Mouse (Mus musculus) kidney, postnatal 0 days (tissue): ENCODE results near the gene Adarb2. TPM values are rescaled to one million over a fixed set of nuclear protein-coding genes. Genes with fewer than 3 reads are reported as not detected.
A peak's percentile ranks its signal among the peaks of the same experiment; 100 is the strongest.

Experiments
- ATAC-seq: fragments of 200-750 bp; cut with Nextera tagmentation; replicated peaks from 2 replicates; pipeline ENCODE4 v1.8.0; 2017; ENCODE audit warnings: low read depth, moderate number of reproducible peaks, moderate TSS enrichment, moderate library complexity; ENCODE audit not compliant: low FRiP score
- DNase-seq: peaks from one replicate; pipeline ENCODE4 v3.0.0-alpha.2; 2016; ENCODE audit warnings: low spot score
- H3K27ac ChIP-seq: fragments of 300-500 bp; sonication (generic); 2 replicates; pipeline ENCODE4 v1.5.1; 2014; ENCODE audit warnings: mild to moderate bottlenecking
- H3K27me3 ChIP-seq: fragments of 300-500 bp; sonication (generic); 2 replicates; pipeline ENCODE4 v1.6.1; 2014; ENCODE audit warnings: low read length, mixed read lengths; ENCODE audit not compliant: insufficient read depth
- H3K36me3 ChIP-seq: fragments of 300-500 bp; sonication (generic); 2 replicates; pipeline ENCODE4 v1.6.1; 2014; ENCODE audit warnings: low read length, mixed read lengths; ENCODE audit not compliant: insufficient read depth
- H3K4me1 ChIP-seq: fragments of 300-500 bp; sonication (generic); replicated peaks from 2 replicates; pipeline ENCODE4 v1.6.1; 2014; ENCODE audit warnings: antibody characterized with exemption, low read length, mixed read lengths; ENCODE audit not compliant: insufficient read depth
- H3K4me2 ChIP-seq: fragments of 300-500 bp; sonication (generic); 2 replicates; pipeline ENCODE4 v1.6.1; 2014; ENCODE audit warnings: mild to moderate bottlenecking, low read length, moderate library complexity, mixed read lengths
- H3K4me3 ChIP-seq: fragments of 300-500 bp; sonication (generic); replicated peaks from 2 replicates; pipeline ENCODE4 v1.5.1; 2014; ENCODE audit warnings: low read depth, low read length
- H3K9ac ChIP-seq: fragments of 300-500 bp; sonication (generic); 2 replicates; pipeline ENCODE4 v1.6.1; 2014; ENCODE audit warnings: low read depth, low read length
- H3K9me3 ChIP-seq: fragments of 300-500 bp; sonication (generic); replicated peaks from 2 replicates; pipeline ENCODE4 v1.6.1; 2016; ENCODE audit warnings: low read length, inconsistent platforms, mixed read lengths
- CTCF ChIP-seq: IDR thresholded peaks from 2 replicates; pipeline ENCODE4 v1.5.1; 2016; ENCODE audit warnings: antibody characterized with exemption, low read depth, mild to moderate bottlenecking, moderate library complexity
- WGBS: fragments of 180-500 bp; shearing (Covaris S2); extraction: QIAGEN DNeasy Blood & Tissue Kit; methylation state at CpG from one replicate; pipeline ENCODE4 v1.1.7; 2014; 5-methylcytosine and 5-hydroxymethylcytosine counted together
- polyA plus RNA-seq: library from polyadenylated mRNA; unstranded; fragments of >200 nt; fragmentation: Nextera tagmentation; extraction: Ambion mirVana; gene quantifications from 2 replicates; pipeline ENCODE4 v1.2.1, GENCODE M21; 2015

Adarb2 gene
- polyA plus RNA-seq, 1 experiment from 2014 or later: 0.08 TPM

DNA sequence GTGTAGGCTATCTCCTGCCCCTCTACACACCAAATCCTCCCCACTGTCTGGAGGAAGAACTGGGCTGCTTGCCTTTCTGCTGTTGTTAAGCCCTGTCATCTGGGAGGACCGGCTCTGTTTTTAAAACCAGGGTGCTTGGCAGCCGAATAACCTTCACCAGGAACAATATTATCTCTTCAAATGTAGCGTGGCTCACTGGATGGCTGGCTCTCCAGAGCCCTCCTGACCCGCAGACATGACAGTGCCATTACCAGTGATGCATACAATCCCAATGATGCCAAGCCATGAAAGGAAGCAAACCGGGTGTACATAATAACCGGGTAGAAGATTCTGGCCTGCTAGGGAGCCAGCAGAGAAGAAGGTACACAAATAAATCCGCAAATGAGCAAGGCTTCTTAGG lies 360.5 kb downstream of the Adarb2 start:
- Histone ChIP-seq H3K36me3 (no peaks in the 10 kb centered on the region), H3K9me3 (no peaks in the 10 kb centered on the region), H3K27ac (no peak overlapping the region), H3K27me3 (no peaks in the 10 kb centered on the region), H3K9ac (no peak overlapping the region), H3K4me3 (no peak overlapping the region), H3K4me2 (no peak overlapping the region), H3K4me1 (no peaks in the 10 kb centered on the region)
- ATAC-seq: no peak
- WGBS: 51% methylated on average over 7 of the region's 7 CpGs
- no peak for TF ChIP-seq CTCF
- DNase-seq: no peak

DNA sequence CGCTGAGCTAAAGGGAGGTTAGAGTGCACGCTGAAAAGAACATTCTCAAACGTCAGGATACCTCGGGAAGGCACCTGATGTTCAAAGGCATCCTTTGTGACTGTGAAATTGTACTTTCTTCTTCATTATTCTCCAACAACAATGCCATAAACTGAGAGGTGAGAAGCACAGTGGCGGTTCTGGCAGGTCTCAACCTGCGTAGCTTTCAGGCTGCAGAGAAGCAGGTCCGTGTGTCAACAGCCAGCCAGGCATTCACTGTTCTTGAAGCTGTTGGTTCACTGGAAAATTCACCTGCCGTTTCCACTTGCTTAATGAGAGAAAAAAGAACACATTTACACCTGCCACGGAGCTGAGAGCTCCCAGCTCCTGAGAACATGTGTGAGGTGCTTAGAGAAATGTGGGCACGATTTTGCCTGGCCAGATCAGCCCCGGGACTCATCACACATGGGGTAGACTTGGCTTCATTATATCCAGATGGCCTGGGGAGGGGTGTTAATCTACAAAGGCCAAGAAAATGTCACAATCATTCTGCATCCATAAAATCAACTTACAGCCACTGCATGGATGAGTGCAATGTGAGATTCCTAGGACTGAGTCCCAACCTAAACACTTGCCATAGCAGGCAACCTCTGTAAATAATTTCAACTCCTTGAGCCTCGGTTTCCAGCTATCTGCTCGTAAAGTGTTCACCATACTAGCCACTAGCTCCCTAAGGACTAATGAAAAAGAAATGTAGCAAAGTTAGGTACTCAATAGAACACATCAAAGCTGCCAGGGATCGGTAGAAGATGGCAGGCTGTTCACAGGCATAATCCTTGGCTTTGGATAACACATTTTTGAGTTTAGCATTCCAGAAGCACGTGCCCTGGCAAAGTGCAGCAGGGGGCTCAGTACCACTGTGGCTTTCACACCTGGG lies 364.7 kb downstream of the Adarb2 start:
- Histone ChIP-seq H3K9ac (no peak overlapping the region), H3K4me3 (no peak overlapping the region)
- no peak for ATAC-seq

DNA sequence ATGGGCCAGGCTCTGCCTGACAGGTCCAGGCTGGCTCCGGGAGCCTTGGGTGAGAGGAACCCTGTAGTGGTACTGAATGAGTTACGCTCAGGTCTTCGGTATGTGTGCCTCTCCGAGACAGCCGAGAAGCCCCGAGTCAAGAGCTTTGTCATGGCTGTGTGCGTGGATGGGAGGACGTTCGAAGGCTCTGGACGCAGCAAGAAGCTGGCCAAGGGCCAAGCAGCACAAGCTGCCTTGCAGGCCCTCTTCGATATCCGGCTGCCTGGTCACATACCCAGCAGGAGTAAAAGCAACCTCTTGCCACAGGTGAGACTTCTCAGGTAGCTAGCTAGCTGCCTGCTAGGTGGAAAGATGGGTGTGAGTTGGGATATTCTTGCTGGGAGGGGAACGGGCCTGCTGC lies 367.6 kb downstream of the Adarb2 start:
- no peak overlapping the region for H3K4me2 ChIP-seq
- WGBS: 80% methylated on average over 13 of the region's 13 CpGs
- no peak overlapping the region for H3K4me3 ChIP-seq
- TF ChIP-seq CTCF: no peak
- no peaks in the 10 kb centered on the region for H3K27me3 ChIP-seq
- H3K9me3 ChIP-seq: no peaks in the 10 kb centered on the region
- ATAC-seq (no peak), DNase-seq (no peak)
- no peaks in the 10 kb centered on the region for H3K4me1 ChIP-seq
- H3K36me3 ChIP-seq: no peaks in the 10 kb centered on the region
- H3K9ac ChIP-seq: no peak overlapping the region
- no peak overlapping the region for H3K27ac ChIP-seq

More for the DNA sequence above, 364.7 kb downstream of the Adarb2 start:
- no peaks in the 10 kb centered on the region for H3K36me3 ChIP-seq
- H3K27ac ChIP-seq: no peak overlapping the region
- H3K9me3 ChIP-seq: no peaks in the 10 kb centered on the region
- no peak for DNase-seq
- H3K27me3 ChIP-seq: no peaks in the 10 kb centered on the region
- no peak for TF ChIP-seq CTCF
- no peak overlapping the region for H3K4me2 ChIP-seq
- H3K4me1 ChIP-seq: no peaks in the 10 kb centered on the region
- 72% methylated on average over 15 of the region's 15 CpGs for WGBS

DNA sequence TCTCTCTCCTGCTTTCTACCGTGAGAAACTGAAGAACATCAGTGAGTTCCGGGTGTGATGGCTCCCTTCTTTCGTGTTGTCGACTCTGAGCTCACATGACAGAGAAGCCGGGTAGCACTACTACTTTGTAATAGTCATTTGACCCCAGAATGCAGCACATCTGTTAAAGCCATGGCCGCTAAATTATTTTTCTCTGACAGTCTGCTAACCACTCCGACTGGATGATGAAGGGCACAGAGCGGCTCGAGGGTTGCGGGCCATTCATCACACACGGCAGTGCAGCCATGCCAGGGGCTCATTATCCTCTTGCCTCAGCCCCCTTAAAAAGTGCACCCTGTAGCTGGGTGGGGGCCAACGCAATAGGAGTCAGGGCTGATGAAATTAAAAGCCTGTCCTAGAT lies 371.2 kb downstream of the Adarb2 start:
- H3K27ac ChIP-seq: no peak overlapping the region
- H3K9me3 ChIP-seq: no peaks in the 10 kb centered on the region
- no peaks in the 10 kb centered on the region for H3K27me3 ChIP-seq
- DNase-seq: peak; percentile 51
- TF ChIP-seq CTCF: no peak
- WGBS: 33% methylated on average over 12 of the region's 12 CpGs
- H3K4me2 ChIP-seq: no peak overlapping the region
- no peak overlapping the region for H3K9ac ChIP-seq
- 0 out of 2 replicates have a peak, but pooled peaks have one; percentile 33 for ATAC-seq
- H3K4me1 ChIP-seq: no peaks in the 10 kb centered on the region
- H3K4me3 ChIP-seq: no peak overlapping the region
- H3K36me3 ChIP-seq: no peaks in the 10 kb centered on the region

DNA sequence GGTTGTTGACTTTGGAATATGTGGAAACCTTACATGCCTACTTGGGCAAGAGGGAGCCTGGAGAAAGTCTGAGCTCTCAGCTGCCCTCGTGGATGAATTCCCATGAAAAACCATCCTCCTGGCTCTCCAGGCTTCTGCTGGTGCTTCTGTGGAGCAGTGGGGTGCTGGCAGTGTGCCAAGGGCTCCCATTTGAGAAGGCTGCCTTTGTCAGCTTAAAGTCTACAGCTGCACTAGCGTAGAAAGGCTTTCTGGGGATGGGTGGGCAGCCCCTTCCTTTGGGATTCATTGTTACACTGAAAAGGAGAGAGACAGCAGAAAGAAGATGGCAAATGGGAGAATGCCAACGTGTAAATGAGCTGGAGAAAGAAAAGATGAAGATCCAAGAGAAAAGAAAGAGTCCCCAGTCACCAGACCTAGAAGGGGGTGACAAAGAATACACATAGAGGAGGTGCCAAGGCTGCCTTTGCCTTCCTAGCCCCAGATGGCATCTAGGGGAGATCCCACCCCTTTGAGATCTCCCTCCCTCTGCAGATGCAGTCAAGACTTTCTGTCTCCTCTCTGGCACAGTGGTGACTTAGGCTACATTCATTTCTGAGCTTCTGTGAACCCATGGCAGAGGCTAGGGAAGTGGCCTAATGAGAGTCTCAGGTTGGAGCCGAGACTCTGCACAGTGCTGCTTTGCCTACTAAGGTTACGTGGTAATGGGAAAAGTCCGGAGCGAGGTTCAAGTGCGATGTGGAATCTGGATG lies 381.8 kb downstream of the Adarb2 start:
- Histone ChIP-seq H3K9me3 (no peaks in the 10 kb centered on the region), H3K9ac (no peak overlapping the region), H3K4me1 (no peaks in the 10 kb centered on the region), H3K4me2 (no peak overlapping the region), H3K36me3 (no peaks in the 10 kb centered on the region), H3K27ac (no peak overlapping the region), H3K4me3 (no peak overlapping the region), H3K27me3 (no peaks in the 10 kb centered on the region)
- no peak for ATAC-seq
- TF ChIP-seq CTCF: no peak
- 76% methylated on average over 8 of the region's 8 CpGs for WGBS
- no peak for DNase-seq

DNA sequence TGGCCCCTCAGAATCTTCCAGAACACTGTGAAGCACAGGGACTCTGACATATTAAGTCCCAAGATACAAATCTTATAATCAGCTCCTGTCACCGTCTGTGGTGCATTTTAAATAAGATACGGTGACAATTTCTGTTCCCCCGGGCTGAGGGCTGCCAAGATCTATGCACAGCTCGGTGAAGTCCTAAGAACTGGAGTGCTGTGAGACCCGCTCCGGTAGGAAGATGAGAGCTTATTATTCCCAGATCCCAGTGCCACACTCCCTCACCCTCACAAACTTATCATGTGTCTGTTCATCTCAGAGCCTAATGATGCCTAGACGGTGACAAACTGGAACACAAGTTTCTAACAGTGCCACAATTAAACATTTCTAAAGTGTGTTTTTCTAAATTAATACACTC lies 384.8 kb downstream of the Adarb2 start:
- Histone ChIP-seq H3K9me3 (no peaks in the 10 kb centered on the region), H3K4me3 (no peak overlapping the region), H3K9ac (no peak overlapping the region), H3K4me1 (no peaks in the 10 kb centered on the region), H3K4me2 (no peak overlapping the region), H3K27ac (no peak overlapping the region), H3K27me3 (no peaks in the 10 kb centered on the region), H3K36me3 (no peaks in the 10 kb centered on the region)
- no peak for ATAC-seq
- 72% methylated on average over 7 of the region's 7 CpGs for WGBS
- no peak for TF ChIP-seq CTCF
- DNase-seq: no peak
